Mouse (Mus musculus) kidney, adult 2 months (tissue): ENCODE data around the gene Pacsin2.

ENCODE experiments used
- CTCF ChIP-seq: fragments of 200-500 bp; conservative IDR thresholded peaks from 2 replicates; pipeline ENCODE4 v1.5.1; 2011; ENCODE audit warnings: low read depth, mild to moderate bottlenecking, control low read depth, low read length, moderate library complexity, mixed read lengths; ENCODE audit not compliant: insufficient read depth, insufficient read length
- POLR2A ChIP-seq: fragments of 200-500 bp; IDR thresholded peaks from one replicate; pipeline ENCODE4 v1.6.1; 2011; ENCODE audit warnings: low read depth, low read length, control low read depth

DNA sequence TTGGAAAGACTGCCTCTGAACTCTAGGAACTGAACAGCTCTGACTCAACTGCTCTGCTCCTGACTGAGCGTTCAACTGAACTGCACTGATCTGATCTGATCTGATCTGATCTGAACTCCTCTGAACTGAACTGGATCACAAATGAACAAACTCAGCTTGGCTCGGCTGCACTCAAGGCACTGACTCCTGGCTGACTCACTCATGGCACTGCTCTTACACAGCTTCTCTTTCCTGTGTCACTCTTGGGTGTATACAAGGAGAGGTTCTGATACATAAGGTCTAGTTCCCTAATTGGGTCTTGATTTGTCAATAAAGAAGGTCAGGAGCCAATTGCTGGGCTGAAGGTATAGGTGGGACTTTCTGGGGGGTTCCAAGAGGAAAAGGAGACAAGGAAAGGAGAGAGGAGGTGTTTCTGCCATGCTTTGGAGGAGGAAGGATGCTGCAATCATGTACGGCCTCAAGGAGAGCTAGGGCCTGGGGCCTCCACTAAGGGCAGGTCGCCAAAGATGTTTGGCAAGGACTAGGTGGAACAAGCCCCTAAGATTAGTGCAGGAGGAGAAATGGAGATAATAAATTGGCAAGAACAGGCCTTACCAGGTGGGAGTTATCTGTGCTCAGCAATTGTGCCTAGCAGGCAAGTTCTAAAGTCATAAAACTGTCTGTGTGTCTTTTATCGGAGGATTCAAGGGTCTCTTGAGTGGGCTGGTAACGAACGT lies 29.6 kb upstream of the Pacsin2 start:
- no peak for TF ChIP-seq CTCF
- TF ChIP-seq POLR2A = no peak
